Mouse (Mus musculus): ENCODE results near the gene 4930518I15Rik. TPM values are rescaled to one million over a fixed set of nuclear protein-coding genes. Genes with fewer than 3 reads are reported as not detected.
"Not testable (repeated sequence)": the region's sequence is repeated elsewhere in the genome, so short reads cannot be mapped to it uniquely, and the experiment has no call there.

The 4930518I15Rik gene
- total RNA-seq (2012; rRNA removed) (0.23 TPM in 1 of 2 replicates, not detected in the other), polyA plus RNA-seq (2012; ENCODE audit: insufficient read depth in 1 of 2, insufficient read length in 2 of 2, low read depth in 1 of 2, low replicate concordance in 2 of 2, missing spikeins in 1 of 2) (under 1 TPM in 1 of 2 experiments, not detected in 1; 0.60 TPM)

GRCm38 (mm10) chr2:156857835-156858234, at the start of gene 4930518I15Rik:
Gene 4930518I15Rik (minus strand): TSS chr2:156857946.
- no peak for DNase-seq (ENCODE audit: low read depth, low spot score)
- H3K79me2 ChIP-seq (ENCODE audit: control insufficient read depth, insufficient read depth, low read length, poor library complexity): peaks cover 14% of the 10 kb centered on the region
- H3K36me3 ChIP-seq (ENCODE audit: control insufficient read depth in 1 of 2, insufficient read depth in 2 of 2, low read length in 2 of 2): peaks cover 2 to 4% of the 10 kb centered on the region in 2 experiments; a peak in 3 of 4 replicates
- H3K27me3 ChIP-seq (ENCODE audit: control insufficient read depth in 1 of 2, insufficient read depth in 2 of 2, low read length in 2 of 2): no peaks in the 10 kb centered on the region
- H3K4me3 ChIP-seq (ENCODE audit: control insufficient read depth in 1 of 2, insufficient read depth in 1 of 2, low read depth in 2 of 2, low read length in 2 of 2): no peak within 1 kb of the TSS
- peaks cover 0 to 4% of the 10 kb centered on the region in 2 experiments; a peak in 1 of 4 replicates for H3K4me1 ChIP-seq (ENCODE audit: control insufficient read depth in 1 of 2, insufficient read depth in 2 of 2, low read length in 2 of 2)
- TF ChIP-seq POLR2AphosphoS5 (IDR thresholded peaks at IDR 0.05; ENCODE audit: borderline replicate concordance, low read depth, low read length) (no peak), MEF2A (IDR thresholded peaks at IDR 0.05; ENCODE audit: extremely low read depth, insufficient replicate concordance, low read depth, low read length, poor library complexity, severe bottlenecking) (no peak), CHD2 (IDR thresholded peaks at IDR 0.05; ENCODE audit: low read length) (no peak), UBTF (IDR thresholded peaks at IDR 0.05; ENCODE audit: borderline replicate concordance, insufficient read depth, low read depth, low read length) (no peak), EP300 (IDR thresholded peaks at IDR 0.05; ENCODE audit: low read depth in 1 of 2, low read length in 2 of 2) (no peak), BHLHE40 (IDR thresholded peaks at IDR 0.05; ENCODE audit: borderline replicate concordance, low read depth, low read length) (no peak), ZNF384 (IDR thresholded peaks at IDR 0.05; ENCODE audit: low read depth, low read length) (no peak), MAFK (IDR thresholded peaks at IDR 0.05; ENCODE audit: borderline replicate concordance, low read depth, low read length) (no peak), HCFC1 (IDR thresholded peaks at IDR 0.05; ENCODE audit: low read depth, low read length) (no peak), CHD1 (IDR thresholded peaks at IDR 0.05; ENCODE audit: low read depth, low read length) (no peak), ZMIZ1 (IDR thresholded peaks at IDR 0.05; ENCODE audit: low read depth, low read length) (no peak), SMC3 (IDR thresholded peaks at IDR 0.05; ENCODE audit: low read depth, low read length) (no peak), ETS1 (IDR thresholded peaks at IDR 0.05; ENCODE audit: low read depth, low read length) (no peak), MYC (IDR thresholded peaks at IDR 0.05; ENCODE audit: low read depth, low read length) (no peak), MAX (IDR thresholded peaks at IDR 0.05; ENCODE audit: low read length) (no peak), TCF12 (IDR thresholded peaks at IDR 0.05; ENCODE audit: low read depth, low read length) (no peak), RAD21 (IDR thresholded peaks at IDR 0.05; ENCODE audit: low read depth, low read length) (no peak), ELF1 (IDR thresholded peaks at IDR 0.05; ENCODE audit: low read depth, low read length) (no peak), NRF1 (IDR thresholded peaks at IDR 0.05; ENCODE audit: insufficient read depth, low read depth, low read length, poor library complexity, severe bottlenecking) (no peak)
- no peaks in the 10 kb centered on the region for H3K9me3 ChIP-seq (replicated peaks; ENCODE audit: insufficient read depth, low read length)
- H3K9ac ChIP-seq (ENCODE audit: control insufficient read depth, low read depth, low read length, poor library complexity, severe bottlenecking): no peak within 1 kb of the TSS
- no peak within 1 kb of the TSS for H3K27ac ChIP-seq (ENCODE audit: control insufficient read depth, low read depth, low read length)

DNA sequence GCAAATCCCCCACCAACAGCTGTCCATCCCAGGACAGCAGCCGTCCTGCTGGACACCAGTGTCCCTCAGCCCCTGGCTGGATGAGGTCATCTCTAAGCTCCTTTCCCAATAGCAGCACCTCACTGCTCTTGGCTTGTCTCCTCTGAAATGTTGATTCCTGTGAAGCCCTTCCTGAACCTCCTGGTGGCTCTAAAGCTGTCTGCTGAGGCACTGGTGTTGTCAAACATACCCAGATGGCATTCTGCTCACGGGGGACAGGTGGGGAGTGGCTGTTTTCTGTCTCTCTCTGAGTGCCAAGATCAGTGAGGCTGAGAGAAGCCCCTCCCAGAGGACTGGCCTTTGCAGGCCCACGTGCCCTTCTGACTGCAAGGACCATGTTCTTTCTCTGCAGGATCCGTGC, 48.2 kb upstream of the 4930518I15Rik start:
- H3K27ac ChIP-seq (ENCODE audit: control insufficient read depth, low read depth, low read length); H3K4me3 ChIP-seq (ENCODE audit: control insufficient read depth in 1 of 2, insufficient read depth in 1 of 2, low read depth in 2 of 2, low read length in 2 of 2); H3K36me3 ChIP-seq (ENCODE audit: control insufficient read depth in 1 of 2, insufficient read depth in 2 of 2, low read length in 2 of 2); H3K27me3 ChIP-seq (ENCODE audit: control insufficient read depth in 1 of 2, insufficient read depth in 2 of 2, low read length in 2 of 2); H3K79me2 ChIP-seq (ENCODE audit: control insufficient read depth, insufficient read depth, low read length, poor library complexity); H3K9me3 ChIP-seq (replicated peaks; ENCODE audit: insufficient read depth, low read length); H3K9ac ChIP-seq (ENCODE audit: control insufficient read depth, low read depth, low read length, poor library complexity, severe bottlenecking); H3K4me1 ChIP-seq (ENCODE audit: control insufficient read depth in 1 of 2, insufficient read depth in 2 of 2, low read length in 2 of 2); DNase-seq (ENCODE audit: low read depth, low spot score): not testable (repeated sequence)

Data from MEL (cell line).